Mouse (Mus musculus) kidney, adult 11 months (tissue): ENCODE results near the gene Fam178b.

Source experiments
- DNase-seq: peaks from one replicate; pipeline ENCODE4 v3.0.0; 2022

Gene Fam178b

GRCm38 (mm10) chr1:36512966-36513280 lies 170.1 kb downstream of the Fam178b start:
- DNase-seq: no peak
